Mouse (Mus musculus): Measurements from ENCODE around the gene Ift122. TPM values are rescaled to one million over a fixed set of nuclear protein-coding genes. Genes with fewer than 3 reads are reported as not detected.

Ift122 gene
- polyA plus RNA-seq, 1 experiment, result 0.02 TPM

- Histone ChIP-seq H3K9me3 (ENCODE audit: control insufficient read depth, low read length) (no peaks in the 10 kb centered on the region), H3K27me3 (ENCODE audit: control insufficient read depth) (no peaks in the 10 kb centered on the region), H3K4me3 (replicated peaks) (no peak overlapping the region), H3K4me1 (ENCODE audit: control insufficient read depth) (no peaks in the 10 kb centered on the region), H3K36me3 (ENCODE audit: control insufficient read depth) (no peaks in the 10 kb centered on the region)
- TF ChIP-seq TAL1 (IDR thresholded peaks at IDR 0.05; ENCODE audit: low read length) (no peak), GATA1 (IDR thresholded peaks at IDR 0.05; ENCODE audit: low read length) (no peak)
These were observed 120.8 kb downstream of the Ift122 start for GRCm38 (mm10) chr6:115973881-115974662.

GRCm38 (mm10) chr6:115975606-115976005, 122.3 kb downstream of the Ift122 start:
- TF ChIP-seq GATA1 (IDR thresholded peaks at IDR 0.05; ENCODE audit: low read length) (no peak), TAL1 (IDR thresholded peaks at IDR 0.05; ENCODE audit: low read length) (no peak)
- H3K9me3 ChIP-seq (ENCODE audit: control insufficient read depth, low read length), result no peaks in the 10 kb centered on the region
- no peaks in the 10 kb centered on the region for H3K36me3 ChIP-seq (ENCODE audit: control insufficient read depth)
- no peak overlapping the region for H3K4me3 ChIP-seq (replicated peaks)
- H3K27me3 ChIP-seq (ENCODE audit: control insufficient read depth), result no peaks in the 10 kb centered on the region
- no peaks in the 10 kb centered on the region for H3K4me1 ChIP-seq (ENCODE audit: control insufficient read depth)

Other genes with a start within 250 kb of the Ift122 start
- gene Raf1, start 176.8 kb upstream of the Ift122 start, polyA plus RNA-seq (2012), result 1.6 and 2.6 TPM in 2 replicates
- 3.7 and 5.2 TPM in 2 replicates for gene Tmem40, start 91.1 kb upstream of the Ift122 start, polyA plus RNA-seq (2012)
- 0.03 TPM in 2 replicates for gene Cand2, start 78.9 kb upstream of the Ift122 start, polyA plus RNA-seq (2012)
- 89.1 and 98.3 TPM in 2 replicates for gene Rpl32, start 44.7 kb upstream of the Ift122 start, polyA plus RNA-seq (2012)
- gene Efcab12, start 15.1 kb upstream of the Ift122 start, polyA plus RNA-seq (2012), result not detected in 2 replicates
- 0.02 and 0.06 TPM in 2 replicates for gene Mbd4, start 99 bp upstream of the Ift122 start, polyA plus RNA-seq (2012)
- gene Rho, start 78.3 kb downstream of the Ift122 start, polyA plus RNA-seq (2012), result 0.01 TPM in 1 of 2 replicates, not detected in the other
- gene H1foo, start 91.5 kb downstream of the Ift122 start, polyA plus RNA-seq (2012), result 0.09 TPM in 1 of 2 replicates, not detected in the other
- gene Plxnd1, start 141.5 kb downstream of the Ift122 start, polyA plus RNA-seq (2012), result 0.11 and 0.18 TPM in 2 replicates

Data from erythroblast, embryonic 14.5 days (primary cell).